Mouse (Mus musculus) lung, postnatal 4 days (tissue): ENCODE data around the gene Aven.

Experiments used
- DNase-seq, 2 experiments: peaks; one replicate each; pipeline ENCODE4 v3.0.0; 2021

Aven gene

GRCm38 (mm10) chr2:112490483-112491196, 2.1 kb upstream of the Aven start:
- DNase-seq = no peak

GRCm38 (mm10) chr2:112491629-112492028, 1.1 kb upstream of the Aven start:
- DNase-seq = no peak

- peak in 1 of 2 experiments; percentile 35 for DNase-seq
Measured at GRCm38 (mm10) chr2:112492431-112492855, 321 bp upstream of the Aven start.

DNA sequence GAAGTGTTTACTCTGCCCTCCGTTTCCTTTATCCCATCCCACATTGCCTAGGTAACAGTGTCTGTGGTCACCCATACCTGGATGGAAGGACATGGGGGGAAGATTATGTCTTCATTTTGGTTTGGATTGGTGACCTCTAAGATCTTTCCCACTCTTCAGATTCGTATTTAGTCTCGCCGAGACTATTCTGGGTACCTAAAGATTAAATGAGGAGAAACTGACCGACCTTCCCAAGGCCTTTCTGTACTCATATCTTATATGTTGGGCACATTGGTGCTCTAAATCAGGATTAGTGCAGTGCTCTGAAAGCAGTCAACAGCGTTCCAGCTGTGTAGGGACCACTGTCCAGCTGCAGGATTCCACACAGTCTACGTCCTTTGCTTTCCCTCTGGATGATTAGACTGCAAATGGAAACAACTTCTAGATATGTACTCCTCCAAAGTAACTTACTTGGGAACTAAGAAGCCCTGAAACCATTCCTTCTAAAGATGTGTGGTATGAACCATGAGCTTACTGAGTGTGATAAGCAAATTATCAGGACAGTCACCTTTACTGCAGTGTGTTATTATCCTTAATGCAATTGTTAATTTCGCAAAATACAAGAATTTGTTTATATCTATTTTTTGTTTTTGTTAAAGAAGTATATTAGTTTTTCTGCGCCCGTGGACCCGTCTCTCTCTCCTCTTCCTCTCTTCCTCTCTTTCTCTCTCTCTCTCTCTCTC, 936 bp downstream of the Aven start:
- DNase-seq = no peak

DNA sequence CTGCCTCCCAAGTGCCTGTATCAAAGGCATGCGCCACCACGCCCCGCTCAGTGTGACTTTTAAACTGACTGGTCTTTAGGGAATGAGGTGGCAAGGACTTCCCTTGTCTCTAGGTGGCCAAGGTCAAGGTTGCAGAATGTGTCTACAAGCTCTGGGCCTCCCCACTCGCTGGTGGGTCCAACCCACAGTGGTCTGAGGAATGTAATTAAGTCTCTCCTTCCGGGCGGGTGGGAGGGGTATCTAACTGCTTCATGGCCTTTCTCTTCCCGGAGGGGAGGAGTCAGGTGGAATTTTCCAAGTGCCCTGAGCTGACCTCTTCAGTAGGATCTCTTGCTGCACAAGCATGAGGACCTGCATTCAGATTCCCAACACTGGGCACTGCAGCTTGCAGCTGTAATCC, 5.1 kb downstream of the Aven start:
- DNase-seq = no peak

DNA sequence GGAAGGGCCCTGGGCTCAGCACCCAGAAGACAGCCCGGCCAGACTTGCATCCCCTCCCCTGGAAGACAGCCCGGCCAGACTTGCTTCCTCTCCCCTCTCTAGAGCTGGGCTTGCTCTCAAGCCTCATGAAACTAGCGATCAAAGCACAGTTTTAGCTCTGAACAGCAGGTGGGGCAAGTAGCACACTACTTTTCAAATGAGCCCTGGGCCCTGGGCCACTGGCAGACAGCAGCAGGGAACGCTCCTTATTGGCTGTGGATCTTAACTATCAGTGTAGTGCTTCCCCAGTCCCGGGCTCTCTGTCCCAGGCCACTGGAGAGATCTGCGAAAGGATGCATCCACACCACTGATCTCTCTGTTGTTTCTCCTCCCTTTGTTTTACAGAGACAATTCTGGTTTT, 8.4 kb downstream of the Aven start:
- DNase-seq = peak; percentile 76 to 80

GRCm38 (mm10) chr2:112503978-112504377, 11.2 kb downstream of the Aven start:
- DNase-seq = no peak

DNA sequence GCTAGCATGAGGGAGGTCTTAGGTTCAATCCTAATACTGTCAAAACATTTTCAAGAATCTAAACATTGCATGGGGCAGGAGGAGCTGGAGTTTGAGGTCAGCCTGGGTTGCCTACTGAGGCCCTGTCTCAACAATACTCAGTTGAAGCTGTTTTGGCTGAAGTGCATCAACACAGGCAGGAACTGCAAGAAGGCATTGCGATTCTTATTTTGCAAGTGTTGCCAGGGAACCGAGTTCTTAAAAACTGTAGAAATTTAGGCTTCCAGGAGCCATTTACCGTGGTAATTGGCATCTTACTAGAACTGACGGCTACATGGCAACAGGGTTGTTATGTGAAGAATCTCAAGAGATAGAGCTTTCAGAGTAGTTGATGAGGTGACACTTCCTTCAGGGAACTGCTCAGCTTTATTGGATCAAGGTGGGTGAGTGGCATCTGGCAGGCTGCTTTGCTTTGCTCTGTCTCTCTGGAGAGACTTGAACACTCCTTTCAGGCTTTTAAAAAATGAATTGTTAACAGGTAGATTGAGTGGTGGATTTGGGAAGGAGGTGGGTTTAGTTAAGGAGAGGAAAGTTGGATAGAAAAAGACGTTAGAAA, 14.2 kb downstream of the Aven start:
- DNase-seq = no peak

DNA sequence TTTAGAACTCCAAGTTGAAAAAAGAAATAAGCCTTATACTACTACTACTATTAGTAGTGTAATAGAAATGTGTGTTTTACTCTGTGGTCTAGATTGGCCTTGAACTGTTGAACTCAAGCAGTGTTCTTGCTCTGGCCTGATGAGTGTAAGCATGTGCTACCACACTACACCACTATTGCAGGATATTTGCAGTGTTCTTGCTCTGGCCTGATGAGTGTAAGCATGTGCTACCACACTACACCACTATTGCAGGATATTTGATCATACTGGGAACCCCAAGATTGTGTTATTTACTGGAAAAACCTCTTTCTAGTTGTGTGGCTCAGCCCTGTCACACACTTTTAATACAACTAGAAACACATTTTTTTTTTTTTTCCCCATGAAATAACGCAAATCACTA, 14.7 kb downstream of the Aven start:
- DNase-seq = no peak

DNA sequence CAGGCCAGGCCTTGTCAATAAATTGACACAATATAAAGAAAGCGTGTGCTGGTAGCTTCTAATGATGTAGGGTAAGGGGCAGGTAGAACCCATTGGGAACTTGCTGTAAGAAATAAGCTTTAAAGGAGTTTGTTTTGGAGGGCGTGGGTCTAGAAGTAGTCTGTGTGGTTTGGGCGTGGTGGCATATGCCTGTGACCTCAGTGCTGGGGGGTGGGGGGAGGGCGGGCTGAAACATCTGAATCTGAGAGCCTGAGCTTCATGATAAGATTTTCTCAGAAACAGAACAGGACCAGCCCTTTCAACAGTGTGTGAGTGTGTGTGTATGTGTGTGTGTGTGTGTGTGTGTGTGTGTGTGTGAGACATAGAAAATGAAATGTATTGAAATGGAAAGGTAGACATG, 17.4 kb downstream of the Aven start:
- DNase-seq = no peak

GRCm38 (mm10) chr2:112513036-112513435, 20.3 kb downstream of the Aven start:
- no peak for DNase-seq

DNA sequence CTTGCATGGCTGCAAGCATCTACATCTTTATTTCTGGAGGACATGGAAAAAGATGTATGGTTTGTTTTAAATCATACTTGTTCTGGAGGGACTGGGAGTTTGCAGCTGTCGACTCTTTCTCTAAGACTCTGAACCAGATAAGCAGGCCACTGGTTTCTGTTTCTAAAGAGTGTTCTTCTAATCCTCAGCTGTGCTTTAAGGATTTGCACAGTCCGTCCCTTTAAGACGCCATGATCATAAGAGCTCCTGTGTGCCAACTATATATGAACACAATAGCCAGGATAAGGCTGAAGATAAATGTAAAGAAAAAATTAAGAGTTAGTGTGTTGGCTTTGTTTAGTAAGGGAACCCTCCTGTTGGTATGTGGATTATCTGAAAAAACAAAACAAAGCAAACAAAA, 24.0 kb downstream of the Aven start:
- no peak for DNase-seq

DNA sequence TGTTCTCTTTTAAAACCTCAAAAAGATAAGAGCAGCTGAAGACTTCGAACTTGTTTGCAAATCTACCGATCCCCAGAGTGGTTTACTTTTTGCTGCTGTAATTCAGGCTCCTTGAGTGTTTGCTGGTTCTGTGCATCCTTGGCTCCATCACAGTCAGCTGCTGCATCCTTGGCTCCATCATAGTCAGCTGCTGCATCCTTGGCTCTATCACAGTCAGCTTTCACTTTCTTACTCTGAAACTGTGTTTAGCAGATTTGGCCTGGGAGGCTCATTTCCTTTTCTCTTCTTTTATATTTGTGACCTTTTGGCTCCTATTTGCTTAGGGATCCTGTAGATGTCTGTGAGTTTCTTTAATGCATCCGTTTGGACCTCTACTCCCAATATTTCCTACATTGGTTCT, 24.5 kb downstream of the Aven start:
- DNase-seq = no peak

DNA sequence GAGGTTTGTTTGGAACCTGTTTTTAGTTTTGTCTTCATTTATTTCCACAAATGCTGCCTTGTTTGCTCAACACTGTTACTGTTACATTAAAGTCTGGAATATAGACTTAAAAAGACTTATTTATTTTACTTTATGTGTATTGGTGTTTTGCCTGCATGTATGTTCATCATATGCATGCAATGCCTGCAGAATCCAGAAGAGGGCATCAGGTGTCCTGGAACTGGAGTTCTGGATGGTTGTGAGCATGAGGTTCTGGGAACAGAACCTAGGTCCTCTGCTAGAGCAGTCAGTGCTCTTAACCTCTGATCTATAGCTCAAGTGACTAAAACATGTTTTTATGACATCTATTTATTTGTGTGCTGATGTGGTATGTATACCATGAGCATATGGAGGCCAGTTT, 25.8 kb downstream of the Aven start:
- no peak for DNase-seq

DNA sequence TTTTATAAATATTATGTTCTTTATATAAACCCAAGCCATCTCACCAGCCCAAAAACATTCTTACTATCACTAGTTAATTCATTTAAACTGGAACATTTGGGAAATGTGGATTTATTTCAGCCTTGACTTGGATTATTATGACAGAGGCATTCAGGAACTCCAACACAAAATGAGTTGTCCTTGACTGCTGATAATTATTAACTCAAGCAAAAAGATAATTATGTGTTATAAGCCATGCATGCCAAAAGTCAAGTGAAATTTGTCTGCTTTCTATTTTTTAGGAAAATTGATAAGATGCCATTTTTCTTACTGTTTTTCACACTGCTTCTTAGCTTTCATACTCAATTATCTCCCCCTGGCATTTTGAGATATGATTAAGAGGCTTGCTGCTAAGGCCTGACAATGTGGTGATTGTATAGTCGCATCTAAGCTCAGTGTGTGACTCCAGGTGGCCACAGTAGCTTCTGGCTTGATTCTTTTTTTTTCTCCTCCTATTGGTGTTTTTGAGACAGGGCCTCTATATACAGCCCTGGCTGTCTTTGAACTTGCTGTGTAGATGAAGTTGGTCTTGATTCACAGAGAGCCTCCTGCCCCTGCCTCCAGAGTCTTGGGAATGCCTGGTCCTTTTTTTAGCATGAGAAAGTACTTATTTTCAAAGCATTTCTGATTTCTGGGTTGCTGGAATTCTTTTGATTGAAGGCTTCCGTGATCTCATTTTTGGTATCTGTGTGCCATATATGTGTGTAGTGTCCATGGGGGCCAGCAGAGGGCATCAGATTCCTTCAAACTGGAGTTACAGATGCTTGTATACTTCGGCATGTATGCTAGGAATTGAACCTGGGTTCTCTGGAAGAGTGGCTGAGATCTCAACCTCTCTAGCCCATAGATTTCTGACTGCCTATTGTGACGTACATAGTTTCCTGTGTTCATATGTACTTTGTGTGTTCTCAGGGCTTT, 28.0 kb downstream of the Aven start:
- DNase-seq = no peak

- no peak for DNase-seq
Measured at GRCm38 (mm10) chr2:112526933-112527332, 34.2 kb downstream of the Aven start.

- no peak for DNase-seq
Measured at GRCm38 (mm10) chr2:112532812-112533496, 40.2 kb downstream of the Aven start.

- no peak for DNase-seq
Measured at GRCm38 (mm10) chr2:112534677-112535222, 42.0 kb downstream of the Aven start.

GRCm38 (mm10) chr2:112538783-112539182, 46.0 kb downstream of the Aven start:
- no peak for DNase-seq

DNA sequence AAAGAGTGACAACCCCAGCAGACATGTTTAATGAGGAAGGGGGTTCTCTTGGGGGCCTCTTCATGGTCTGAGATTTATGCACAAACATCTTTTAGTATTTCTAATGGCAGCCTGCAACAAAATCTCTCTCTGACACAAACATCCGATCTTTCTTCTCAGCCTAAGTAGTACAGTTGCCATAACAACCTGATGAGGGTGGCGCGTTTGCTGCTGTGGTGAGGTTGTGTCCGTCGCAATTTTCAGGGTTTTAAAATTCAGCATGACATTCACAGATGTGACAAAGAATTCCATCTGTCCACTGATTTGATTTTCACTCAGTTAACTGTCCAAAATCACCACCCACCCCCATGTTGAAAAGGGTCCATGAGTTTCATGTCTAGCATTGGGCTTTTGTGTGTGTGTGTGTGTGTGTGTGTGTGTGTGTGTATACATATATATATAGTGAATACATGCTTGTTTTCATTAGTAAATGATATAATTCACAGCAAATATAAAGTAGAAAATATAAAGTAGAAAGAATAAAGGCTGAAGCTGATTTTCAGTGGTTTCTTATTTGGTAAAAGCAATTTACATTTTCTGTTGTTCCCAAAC, 49.0 kb downstream of the Aven start:
- no peak for DNase-seq

DNA sequence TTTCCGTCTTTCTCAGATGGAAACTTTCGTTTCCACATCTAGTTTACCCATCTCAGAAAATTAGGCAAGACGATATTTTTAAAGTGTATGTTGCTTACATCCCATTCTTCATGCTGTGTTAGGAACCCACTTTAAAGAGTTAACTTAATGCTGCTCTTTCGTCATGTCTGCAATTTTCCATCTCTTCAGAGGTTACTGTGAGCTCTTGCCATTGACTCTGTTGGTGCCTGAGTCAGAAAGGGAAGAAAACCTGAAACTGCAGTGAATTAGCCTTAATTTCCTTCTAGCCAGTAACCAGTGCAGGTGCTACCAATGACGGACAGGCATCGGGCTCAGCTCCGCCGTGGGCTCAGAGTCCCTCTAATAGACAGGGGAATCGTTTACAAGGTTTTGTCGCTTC, 63.8 kb downstream of the Aven start:
- DNase-seq = no peak

DNA sequence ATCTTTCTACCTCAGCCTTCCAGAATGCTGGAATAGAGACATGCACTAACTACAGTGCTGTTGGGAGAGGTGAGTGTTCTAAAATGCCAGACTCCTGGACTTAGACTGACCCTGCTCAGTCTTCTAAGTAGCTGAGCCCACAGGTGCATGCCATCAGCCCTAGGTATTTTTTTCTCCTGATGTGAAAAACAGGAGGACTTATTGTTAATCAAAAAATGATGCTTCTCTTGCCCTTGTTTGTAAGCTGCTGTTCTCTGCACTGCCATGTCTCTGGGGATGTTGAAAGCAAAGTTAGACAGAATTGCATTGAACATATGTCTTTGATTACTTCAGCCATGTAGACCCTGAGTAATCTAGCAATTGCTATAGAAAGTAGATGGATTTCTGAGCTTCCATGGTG, 64.7 kb downstream of the Aven start:
- no peak for DNase-seq
